Mouse (Mus musculus) retina, adult 2 months (tissue): Measurements from ENCODE around the gene Ajap1.

ENCODE experiments used
- DNase-seq: peaks from one replicate; pipeline ENCODE4 v3.0.0-alpha.2; 2012; ENCODE audit warnings: low read depth, low spot score

The Ajap1 gene

GRCm38 (mm10) chr4:153453496-153453895 lies 29.1 kb downstream of the Ajap1 start:
- no peak for DNase-seq

GRCm38 (mm10) chr4:153451516-153451915 lies 31.1 kb downstream of the Ajap1 start:
- no peak for DNase-seq

- DNase-seq = no peak
Observed at GRCm38 (mm10) chr4:153442522-153442921, 40.1 kb downstream of the Ajap1 start.

GRCm38 (mm10) chr4:153439868-153440267 lies 42.7 kb downstream of the Ajap1 start:
- DNase-seq = no peak

GRCm38 (mm10) chr4:153439031-153439430 lies 43.6 kb downstream of the Ajap1 start:
- DNase-seq = no peak

GRCm38 (mm10) chr4:153437196-153437595 lies 45.4 kb downstream of the Ajap1 start:
- no peak for DNase-seq

- DNase-seq = no peak
Observed at GRCm38 (mm10) chr4:153435917-153436316, 46.7 kb downstream of the Ajap1 start.

- no peak for DNase-seq
Observed at GRCm38 (mm10) chr4:153429971-153430370, 52.6 kb downstream of the Ajap1 start.

- DNase-seq = no peak
Observed at GRCm38 (mm10) chr4:153425961-153426656, 56.5 kb downstream of the Ajap1 start.

GRCm38 (mm10) chr4:153424324-153424723 lies 58.3 kb downstream of the Ajap1 start:
- no peak for DNase-seq

- DNase-seq = peak; percentile 34
Observed at GRCm38 (mm10) chr4:153417926-153418325, 64.7 kb downstream of the Ajap1 start.

- no peak for DNase-seq
Observed at GRCm38 (mm10) chr4:153417164-153417896, 65.3 kb downstream of the Ajap1 start.

GRCm38 (mm10) chr4:153416111-153416510 lies 66.5 kb downstream of the Ajap1 start:
- DNase-seq = no peak

- no peak for DNase-seq
Observed at GRCm38 (mm10) chr4:153398421-153398820, 84.2 kb downstream of the Ajap1 start.

- no peak for DNase-seq
Observed at GRCm38 (mm10) chr4:153387478-153387877, 95.1 kb downstream of the Ajap1 start.

- DNase-seq = no peak
Observed at GRCm38 (mm10) chr4:153381433-153381832, 101.2 kb downstream of the Ajap1 start.

GRCm38 (mm10) chr4:153380885-153381284 lies 101.7 kb downstream of the Ajap1 start:
- DNase-seq = no peak

- DNase-seq = no peak
Observed at GRCm38 (mm10) chr4:153377981-153378380, 104.6 kb downstream of the Ajap1 start.

- no peak for DNase-seq
Observed at GRCm38 (mm10) chr4:153374233-153374632, 108.4 kb downstream of the Ajap1 start.

GRCm38 (mm10) chr4:153373125-153373524 lies 109.5 kb downstream of the Ajap1 start:
- no peak for DNase-seq

GRCm38 (mm10) chr4:153368620-153369159 lies 113.9 kb downstream of the Ajap1 start:
- no peak for DNase-seq

GRCm38 (mm10) chr4:153360868-153361545 lies 121.6 kb downstream of the Ajap1 start:
- DNase-seq = no peak
